Mouse (Mus musculus) neural tube, embryonic 15.5 days (tissue): Measurements from ENCODE around the gene Fam19a4. TPM values are rescaled to one million over a fixed set of nuclear protein-coding genes. Genes with fewer than 3 reads are reported as not detected.

Source experiments
- ATAC-seq: fragments of 200-750 bp; cut with Nextera tagmentation; 2 replicates; pipeline ENCODE4 v1.8.0; 2017; ENCODE audit warnings: mild to moderate bottlenecking, moderate TSS enrichment, moderate library complexity; ENCODE audit not compliant: low FRiP score
- H3K27ac ChIP-seq: fragments of 300-500 bp; sonication (generic); replicated peaks from 2 replicates; pipeline ENCODE4 v1.5.1; 2015; ENCODE audit warnings: mild to moderate bottlenecking, inconsistent platforms
- H3K27me3 ChIP-seq: fragments of 300-500 bp; sonication (generic); replicated peaks from 2 replicates; pipeline ENCODE4 v1.6.1; 2015; ENCODE audit warnings: inconsistent platforms
- H3K36me3 ChIP-seq: fragments of 300-500 bp; sonication (generic); 2 replicates; pipeline ENCODE4 v1.6.1; 2015; ENCODE audit warnings: inconsistent platforms
- H3K4me1 ChIP-seq: fragments of 300-500 bp; sonication (generic); 2 replicates; pipeline ENCODE4 v1.6.1; 2015; ENCODE audit warnings: inconsistent platforms
- H3K4me2 ChIP-seq: fragments of 300-500 bp; sonication (generic); 2 replicates; pipeline ENCODE4 v1.6.1; 2015; ENCODE audit warnings: inconsistent platforms, mild to moderate bottlenecking, moderate library complexity
- H3K4me3 ChIP-seq: fragments of 300-500 bp; sonication (generic); replicated peaks from 2 replicates; pipeline ENCODE4 v1.5.1; 2015; ENCODE audit warnings: mild to moderate bottlenecking, inconsistent platforms
- H3K9ac ChIP-seq: fragments of 300-500 bp; sonication (generic); replicated peaks from 2 replicates; pipeline ENCODE4 v1.6.1; 2015; ENCODE audit warnings: mild to moderate bottlenecking, inconsistent platforms
- H3K9me3 ChIP-seq: fragments of 300-500 bp; sonication (generic); replicated peaks from 2 replicates; pipeline ENCODE4 v1.6.1; 2016; ENCODE audit warnings: inconsistent platforms
- WGBS: fragments of 180-500 bp; shearing (Covaris S2); methylation state at CpG from one replicate; pipeline ENCODE4 v1.1.7; 2015; ENCODE audit warnings: mixed read lengths; 5-methylcytosine and 5-hydroxymethylcytosine counted together
- polyA plus RNA-seq: library from polyadenylated mRNA; unstranded; fragments of >200 nt; fragmentation: Nextera tagmentation; extraction: Ambion mirVana; gene quantifications from 2 replicates; pipeline ENCODE4 v1.2.1, GENCODE M21; 2015

Gene Fam19a4
- polyA plus RNA-seq: 3.2 and 4.0 TPM in 2 replicates

DNA sequence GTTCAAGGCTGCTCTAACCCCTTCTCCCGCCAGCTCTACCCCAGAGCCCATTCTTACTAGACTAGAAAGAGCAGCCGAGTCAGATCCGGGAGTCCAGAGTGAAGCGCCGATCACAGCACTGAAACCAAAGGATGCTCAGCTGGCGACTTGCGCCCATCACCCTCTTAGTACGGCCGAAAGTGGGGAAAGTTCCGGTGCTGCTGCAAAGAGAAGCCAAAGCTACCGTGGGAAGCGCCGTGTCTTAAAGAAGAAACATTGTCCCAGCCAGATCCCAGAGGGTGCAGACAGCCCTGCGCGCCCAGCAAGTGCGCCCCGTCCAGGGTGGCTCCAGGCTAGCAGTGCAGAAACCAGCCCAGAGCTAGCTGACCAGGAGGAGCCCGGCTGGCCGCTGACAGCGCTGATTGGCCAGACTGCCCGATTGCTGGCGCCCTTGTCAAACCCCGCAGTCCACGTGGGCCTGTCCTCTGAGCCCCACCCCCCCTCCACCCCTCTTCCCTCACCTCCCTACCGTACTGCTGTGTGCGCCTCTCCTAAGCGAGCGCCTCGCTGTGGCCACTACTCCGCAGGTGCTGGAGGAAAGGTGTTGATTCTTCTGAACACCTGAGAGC, at the start of gene Fam19a4:
TSS of gene Fam19a4 (minus strand) at position 340 of the 608 bp plus-strand sequence.
- peak; percentile 70; the same call in 1 of the 2 replicates for ATAC-seq
- H3K9me3 ChIP-seq: no peaks in the 10 kb centered on the region
- 1% methylated on average over 30 of the region's 30 CpGs for WGBS
- H3K4me3 ChIP-seq: peak within 1 kb of the TSS; percentile 41
- peaks cover 19% of the 10 kb centered on the region for H3K4me1 ChIP-seq
- no peaks in the 10 kb centered on the region for H3K36me3 ChIP-seq
- H3K27me3 ChIP-seq: peaks cover 41% of the 10 kb centered on the region
- peak within 1 kb of the TSS; percentile 28 for H3K9ac ChIP-seq
- no peak within 1 kb of the TSS for H3K27ac ChIP-seq
- H3K4me2 ChIP-seq: peak within 1 kb of the TSS; percentile 80

DNA sequence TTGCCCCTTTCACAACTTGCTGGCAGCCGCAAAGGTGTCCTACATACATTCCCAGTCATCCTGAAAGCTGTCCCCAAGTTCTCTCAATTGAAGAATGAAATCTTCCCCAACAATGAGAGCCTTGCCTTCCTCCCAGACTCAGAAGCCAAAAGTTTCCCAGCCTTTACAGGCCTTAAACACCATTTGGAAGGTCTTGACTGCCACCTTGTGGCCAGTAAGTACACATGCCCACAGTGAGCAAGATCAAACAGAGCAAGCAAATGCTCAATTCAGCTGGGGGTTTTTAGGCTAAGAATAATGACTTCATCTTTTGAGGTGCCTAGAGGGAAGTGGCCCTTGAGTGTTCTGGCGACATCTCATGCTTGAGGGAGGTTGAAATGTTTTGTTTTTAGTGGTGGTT, 46.6 kb upstream of the Fam19a4 start:
- Histone ChIP-seq H3K4me3 (no peak overlapping the region), H3K9me3 (no peaks in the 10 kb centered on the region), H3K36me3 (peaks cover 2% of the 10 kb centered on the region; the same call in 1 of the 2 replicates), H3K9ac (no peak overlapping the region), H3K4me1 (peaks cover 10% of the 10 kb centered on the region; the same call in 1 of the 2 replicates), H3K4me2 (no peak overlapping the region), H3K27me3 (peaks cover 7% of the 10 kb centered on the region; the same call in 1 of the 2 replicates), H3K27ac (no peak overlapping the region)
- WGBS: 15% methylated on average over 2 of the region's 2 CpGs
- ATAC-seq: peak; percentile 79; the same call in 1 of the 2 replicates

DNA sequence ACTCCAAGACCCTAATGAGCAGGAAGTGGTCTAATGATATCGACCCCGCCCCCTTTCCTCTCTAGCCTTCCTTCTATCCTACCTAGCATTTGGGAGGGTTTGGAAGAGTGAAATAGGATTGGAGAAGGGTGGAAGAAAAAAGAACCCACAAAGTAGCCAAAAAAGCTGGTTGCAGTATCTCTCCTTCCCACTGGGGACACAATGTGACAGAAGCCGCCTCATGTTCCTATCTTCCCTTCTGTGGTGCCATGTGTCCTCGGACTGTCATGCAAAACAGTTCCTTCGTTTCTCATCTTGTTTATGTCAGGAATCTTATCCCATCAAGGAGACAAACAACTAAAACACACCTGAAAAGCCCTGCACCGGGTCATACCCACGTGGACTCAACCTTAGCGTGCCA, 45.9 kb upstream of the Fam19a4 start:
- no peak for ATAC-seq
- no peak overlapping the region for H3K4me3 ChIP-seq
- H3K4me1 ChIP-seq: peaks cover 16% of the 10 kb centered on the region; the same call in 1 of the 2 replicates
- H3K27ac ChIP-seq: no peak overlapping the region
- H3K9me3 ChIP-seq: no peaks in the 10 kb centered on the region
- no peak overlapping the region for H3K9ac ChIP-seq
- H3K4me2 ChIP-seq: no peak overlapping the region
- H3K27me3 ChIP-seq: peaks cover 13% of the 10 kb centered on the region; the same call in 1 of the 2 replicates
- WGBS: 85% methylated on average over 8 of the region's 8 CpGs
- H3K36me3 ChIP-seq: no peaks in the 10 kb centered on the region

DNA sequence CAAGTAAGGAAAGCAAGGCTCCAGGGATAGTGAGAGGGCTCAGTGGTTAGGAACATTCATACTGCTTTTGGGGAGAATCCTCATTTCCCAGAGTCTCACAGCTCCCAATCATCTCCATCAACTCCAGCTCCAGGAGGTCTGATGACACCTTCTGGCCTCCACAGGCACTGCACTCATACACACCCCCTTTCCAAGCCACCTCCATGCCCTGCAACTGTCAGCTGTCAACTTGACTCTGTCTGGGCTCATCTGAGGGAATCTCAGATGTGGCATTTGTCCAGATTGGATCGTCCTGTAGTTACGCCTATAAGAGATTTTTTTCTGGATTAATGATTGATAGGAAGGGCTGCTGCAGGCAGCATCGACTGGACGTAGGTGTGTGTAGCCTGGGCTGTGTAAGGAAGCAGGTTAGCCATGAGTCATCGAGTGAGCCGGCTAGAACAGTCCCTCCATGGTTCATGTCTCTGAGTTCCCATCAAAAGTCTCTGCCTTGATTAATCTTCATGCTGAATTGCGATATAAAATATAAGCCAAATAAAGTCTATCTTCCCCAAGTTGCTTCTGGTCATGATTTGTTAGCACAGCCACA, 44.1 kb upstream of the Fam19a4 start:
- WGBS: 82% methylated on average over 7 of the region's 7 CpGs
- Histone ChIP-seq H3K27ac (no peak overlapping the region), H3K9me3 (no peaks in the 10 kb centered on the region), H3K27me3 (peaks cover 14% of the 10 kb centered on the region; the same call in 1 of the 2 replicates), H3K4me1 (peaks cover 16% of the 10 kb centered on the region; the same call in 1 of the 2 replicates), H3K9ac (no peak overlapping the region), H3K4me2 (no peak overlapping the region), H3K36me3 (no peaks in the 10 kb centered on the region), H3K4me3 (no peak overlapping the region)
- ATAC-seq: no peak

DNA sequence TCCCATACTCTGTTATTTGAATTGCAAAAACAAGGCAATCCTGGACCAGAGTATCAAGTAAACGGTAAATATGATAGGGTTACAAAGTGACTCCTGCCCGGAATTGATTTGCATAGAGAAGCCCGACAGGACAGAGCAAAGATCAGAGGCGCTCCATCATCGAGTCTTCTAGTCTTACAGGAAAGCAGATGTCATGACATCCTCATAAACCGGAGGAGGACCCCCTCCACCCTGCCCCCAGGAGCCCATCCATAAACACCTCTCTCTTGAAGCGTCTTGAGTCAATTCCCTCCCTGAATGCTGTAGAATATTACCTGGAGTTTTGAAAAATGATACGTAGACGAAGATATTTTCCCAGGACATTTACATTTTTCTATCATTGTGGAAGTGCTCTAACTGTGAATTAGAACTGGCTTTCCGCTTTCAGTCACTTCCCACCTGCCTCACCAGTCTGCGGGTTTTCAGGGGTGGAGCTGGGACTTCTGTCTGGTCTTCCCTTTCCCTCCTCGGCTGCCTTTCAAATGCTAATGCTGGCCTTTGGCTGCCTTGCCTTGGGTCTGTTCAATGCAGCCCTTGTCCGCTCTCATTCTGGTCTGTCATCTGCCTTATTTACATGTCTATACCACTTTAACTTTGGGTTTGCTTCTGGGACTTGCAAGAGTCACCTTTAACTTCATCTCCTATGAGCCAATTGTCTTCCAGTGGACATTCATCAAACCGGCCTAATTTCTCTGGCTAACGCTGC, 41.9 kb upstream of the Fam19a4 start:
- H3K4me1 ChIP-seq: peaks cover 16% of the 10 kb centered on the region; the same call in 1 of the 2 replicates
- WGBS: 4% methylated on average over 15 of the region's 15 CpGs
- ATAC-seq: peak; percentile 68
- H3K36me3 ChIP-seq: no peaks in the 10 kb centered on the region
- no peak overlapping the region for H3K4me3 ChIP-seq
- H3K4me2 ChIP-seq: peak overlapping the region; percentile 13
- H3K27me3 ChIP-seq: peaks cover 6% of the 10 kb centered on the region; the same call in 1 of the 2 replicates
- no peak overlapping the region for H3K9ac ChIP-seq
- H3K27ac ChIP-seq: no peak overlapping the region
- no peaks in the 10 kb centered on the region for H3K9me3 ChIP-seq

DNA sequence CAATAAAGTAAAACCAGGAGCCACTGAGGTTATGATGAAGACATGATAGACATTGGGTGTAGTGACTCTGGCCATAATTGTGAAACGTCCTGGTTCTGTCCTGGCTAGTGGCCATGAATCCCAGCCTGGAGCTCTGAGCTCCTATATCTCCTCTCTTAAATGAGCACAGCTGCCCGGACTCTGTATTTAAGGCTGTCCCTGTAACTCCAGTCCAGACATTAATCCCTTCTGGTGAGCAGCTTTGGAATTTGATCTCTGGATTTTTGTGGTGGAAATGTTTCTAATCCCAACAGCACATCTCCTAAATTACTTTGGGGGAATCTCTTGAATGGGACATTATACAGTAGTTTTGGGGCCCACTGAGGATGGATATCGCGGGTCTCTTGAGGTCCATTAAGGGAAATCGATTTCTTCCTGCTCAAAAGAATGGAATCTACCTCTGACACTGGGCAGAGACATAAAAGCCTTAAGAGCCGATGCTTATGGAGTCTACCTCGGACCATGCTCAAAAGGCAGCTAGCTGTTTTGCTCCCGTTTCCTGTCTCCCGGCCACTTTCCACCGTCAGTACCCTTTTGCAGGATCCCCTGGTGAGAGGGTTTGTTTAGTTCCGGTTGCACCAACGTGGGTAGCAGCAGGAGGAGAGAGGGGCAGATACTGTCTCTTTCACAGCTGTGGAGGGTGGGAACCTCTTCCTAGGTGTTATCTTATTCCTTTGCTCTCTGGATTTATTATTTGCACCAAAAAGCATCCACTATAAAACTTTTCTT, 41.2 kb upstream of the Fam19a4 start:
- WGBS: 22% methylated on average over 12 of the region's 12 CpGs

DNA sequence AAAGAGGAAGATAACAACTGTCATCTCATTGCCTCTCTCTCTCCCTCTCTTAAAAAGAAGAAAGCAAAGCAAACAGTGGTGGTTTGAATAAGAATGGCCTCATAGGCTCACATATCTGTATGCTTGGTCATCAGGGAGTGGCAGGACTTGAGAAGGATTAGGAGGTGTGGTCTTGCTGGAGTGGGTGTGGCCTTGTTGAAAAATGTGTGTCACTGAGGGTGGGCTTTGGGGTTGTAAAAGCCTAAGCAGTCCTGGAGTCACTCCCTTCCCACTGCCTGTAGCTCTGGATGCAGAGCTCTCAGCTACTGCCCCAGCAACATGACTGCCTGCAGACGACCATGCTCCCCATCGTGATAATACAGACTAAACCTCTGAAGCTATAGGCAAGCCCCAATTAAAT, 22.1 kb upstream of the Fam19a4 start:
- 92% methylated on average over 2 of the region's 2 CpGs for WGBS
- no peak overlapping the region for H3K4me2 ChIP-seq
- no peak for ATAC-seq

More for the DNA sequence above, 41.2 kb upstream of the Fam19a4 start:
- Histone ChIP-seq H3K4me2 (peak overlapping the region; percentile 13; the same call in 1 of the 2 replicates), H3K27ac (no peak overlapping the region), H3K27me3 (peaks cover 6% of the 10 kb centered on the region; the same call in 1 of the 2 replicates), H3K9ac (no peak overlapping the region), H3K36me3 (no peaks in the 10 kb centered on the region), H3K9me3 (no peaks in the 10 kb centered on the region), H3K4me3 (no peak overlapping the region), H3K4me1 (peaks cover 16% of the 10 kb centered on the region; the same call in 1 of the 2 replicates)
- ATAC-seq: no peak

DNA sequence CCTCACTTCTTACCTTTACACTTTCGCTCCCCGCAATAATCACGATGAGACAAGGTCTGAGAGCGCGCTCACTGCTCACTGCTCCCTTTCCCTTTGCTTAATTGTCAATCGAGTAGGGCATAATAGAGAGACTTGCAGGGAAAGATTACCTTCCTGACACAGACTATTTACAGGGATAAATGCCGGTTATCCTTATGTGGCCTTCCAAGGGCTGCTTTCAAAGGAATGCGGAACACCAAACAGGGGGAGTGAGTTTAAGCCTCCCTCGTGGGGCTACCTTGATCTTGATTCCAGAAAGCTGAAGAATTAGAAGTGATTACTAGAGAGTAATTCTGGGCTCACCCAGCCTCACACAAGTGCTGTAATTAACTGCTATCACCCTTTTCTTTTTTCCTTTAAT, 19.8 kb upstream of the Fam19a4 start:
- no peak overlapping the region for H3K4me2 ChIP-seq
- H3K4me3 ChIP-seq: no peak overlapping the region
- H3K9ac ChIP-seq: no peak overlapping the region
- no peaks in the 10 kb centered on the region for H3K36me3 ChIP-seq
- 49% methylated on average over 9 of the region's 9 CpGs for WGBS
- no peaks in the 10 kb centered on the region for H3K9me3 ChIP-seq
- H3K27ac ChIP-seq: no peak overlapping the region
- H3K27me3 ChIP-seq: no peaks in the 10 kb centered on the region
- 0 out of 2 replicates have a peak, but pooled peaks cover 8% of the 10 kb centered on the region for H3K4me1 ChIP-seq
- ATAC-seq: no peak

More for the DNA sequence above, 22.1 kb upstream of the Fam19a4 start:
- no peaks in the 10 kb centered on the region for H3K9me3 ChIP-seq
- no peak overlapping the region for H3K9ac ChIP-seq
- no peaks in the 10 kb centered on the region for H3K36me3 ChIP-seq
- H3K4me1 ChIP-seq: 0 out of 2 replicates have a peak, but pooled peaks cover 8% of the 10 kb centered on the region
- H3K27ac ChIP-seq: no peak overlapping the region
- H3K27me3 ChIP-seq: no peaks in the 10 kb centered on the region
- no peak overlapping the region for H3K4me3 ChIP-seq

DNA sequence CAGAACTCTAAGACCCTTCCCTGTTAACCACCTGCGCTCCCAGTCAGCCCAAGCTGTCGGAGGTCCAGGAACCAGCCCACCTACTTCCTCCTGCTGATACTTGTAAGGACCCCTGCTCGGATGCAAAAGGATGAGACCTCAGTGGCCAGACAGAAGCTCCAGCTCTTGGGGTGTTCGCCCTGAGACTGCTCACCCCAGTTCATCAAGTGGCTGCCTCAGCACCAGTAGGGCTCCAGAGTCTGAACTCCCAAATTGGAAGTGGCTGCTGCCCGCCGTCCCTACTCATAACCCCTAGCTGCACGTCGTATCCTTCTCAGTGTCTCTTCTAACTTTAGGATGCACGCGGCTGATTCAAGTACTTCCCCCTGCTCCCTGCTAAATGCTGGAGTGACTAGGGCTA, 614 bp downstream of the Fam19a4 start:
- H3K4me1 ChIP-seq: peaks cover 19% of the 10 kb centered on the region
- no peak for ATAC-seq
- peak overlapping the region; percentile 41 for H3K4me3 ChIP-seq
- H3K36me3 ChIP-seq: no peaks in the 10 kb centered on the region
- peak overlapping the region; percentile 80 for H3K4me2 ChIP-seq
- H3K27me3 ChIP-seq: peaks cover 41% of the 10 kb centered on the region
- H3K9me3 ChIP-seq: no peaks in the 10 kb centered on the region
- WGBS: 2% methylated on average over 10 of the region's 10 CpGs
- H3K27ac ChIP-seq: no peak overlapping the region
- H3K9ac ChIP-seq: peak overlapping the region; percentile 28

DNA sequence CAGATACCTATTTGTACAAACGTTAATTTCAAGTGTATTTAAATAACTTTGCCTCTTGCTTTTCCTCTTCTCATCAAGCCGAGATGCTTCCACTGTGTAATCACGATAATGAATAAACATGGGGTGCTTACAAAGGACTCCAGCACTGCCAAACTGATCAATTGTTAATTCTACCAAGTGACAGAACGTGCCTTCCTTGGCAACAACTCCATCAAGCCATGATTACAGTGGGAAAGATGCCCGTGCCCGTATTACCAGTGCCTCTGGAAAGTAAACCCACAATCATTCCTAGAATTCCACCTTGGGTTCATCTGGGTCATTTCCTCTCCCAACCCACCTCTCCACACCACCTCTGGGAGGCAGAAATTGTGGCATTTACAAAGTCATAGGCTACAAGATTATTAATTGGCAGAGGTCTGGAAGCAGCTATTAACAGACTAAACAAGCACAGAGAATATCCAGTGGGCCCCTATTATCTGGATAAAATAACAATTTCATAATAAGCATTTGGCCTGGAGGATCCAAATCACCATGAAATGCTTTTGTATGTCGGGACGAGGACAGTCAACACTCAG, 7.9 kb downstream of the Fam19a4 start:
- H3K27ac ChIP-seq: no peak overlapping the region
- H3K4me1 ChIP-seq: no peaks in the 10 kb centered on the region
- H3K9me3 ChIP-seq: no peaks in the 10 kb centered on the region
- ATAC-seq: no peak
- no peak overlapping the region for H3K4me2 ChIP-seq
- H3K4me3 ChIP-seq: no peak overlapping the region
- no peak overlapping the region for H3K9ac ChIP-seq
- WGBS: 52% methylated on average over 8 of the region's 8 CpGs
- no peaks in the 10 kb centered on the region; the same call in none of the 2 replicates for H3K27me3 ChIP-seq
- H3K36me3 ChIP-seq: no peaks in the 10 kb centered on the region

DNA sequence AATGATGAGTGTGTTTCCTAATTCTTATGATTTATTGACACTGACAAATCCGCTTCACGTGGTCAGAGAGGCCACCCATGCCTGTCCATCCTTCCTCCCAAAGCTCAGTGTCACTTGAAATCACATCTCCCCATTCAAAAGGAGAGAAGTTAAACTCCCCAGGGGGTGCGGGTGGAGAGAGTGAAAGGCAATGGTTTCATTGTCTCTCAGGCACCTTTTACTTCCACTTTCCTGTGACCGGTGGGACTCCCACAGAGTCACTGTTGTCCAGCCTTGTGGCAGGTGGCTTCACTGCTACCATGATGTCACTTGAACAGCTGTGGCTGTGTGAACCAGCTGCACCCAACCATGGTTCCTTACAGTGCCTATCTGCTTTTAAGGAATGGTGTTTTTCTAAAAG, 11.8 kb downstream of the Fam19a4 start:
- Histone ChIP-seq H3K27me3 (no peaks in the 10 kb centered on the region; the same call in none of the 2 replicates), H3K36me3 (no peaks in the 10 kb centered on the region), H3K4me2 (no peak overlapping the region), H3K4me1 (peaks cover 9% of the 10 kb centered on the region), H3K9me3 (no peaks in the 10 kb centered on the region), H3K9ac (no peak overlapping the region), H3K27ac (no peak overlapping the region), H3K4me3 (no peak overlapping the region)
- no peak for ATAC-seq
- WGBS: 20% methylated on average over 4 of the region's 4 CpGs
